Mouse (Mus musculus) spleen, adult 2 months (tissue): ENCODE measurements at regions not wholly inside any gene's neighbourhood (a gene's known extent, or its start where the extent isn't known, plus 50 kb on each side); places are given as distances from the start of the nearest gene placed in this dataset.

Experiments
- DNase-seq, 2 experiments: peaks; one replicate each; pipeline versions ENCODE4 v3.0.0 to v3.0.0-alpha.2; 2012 to 2021; ENCODE audit warnings: low spot score in 2 of 2, low read depth in 1 of 2
- H3K27ac ChIP-seq: fragments of 200-500 bp; 2 replicates; pipeline ENCODE4 v1.5.1; 2012; ENCODE audit warnings: low read length, inconsistent platforms; ENCODE audit not compliant: insufficient read depth
- H3K27me3 ChIP-seq: fragments of 200-500 bp; 2 replicates; pipeline ENCODE4 v1.6.1; 2012; ENCODE audit warnings: mild to moderate bottlenecking, moderate library complexity, low read length, inconsistent platforms; ENCODE audit not compliant: control insufficient read depth, insufficient read depth
- H3K36me3 ChIP-seq: fragments of 200-500 bp; 2 replicates; pipeline ENCODE4 v1.6.1; 2012; ENCODE audit warnings: mild to moderate bottlenecking, low read length, inconsistent platforms; ENCODE audit not compliant: control insufficient read depth, insufficient read depth
- H3K4me1 ChIP-seq: fragments of 200-500 bp; 2 replicates; pipeline ENCODE4 v1.6.1; 2011; ENCODE audit warnings: inconsistent platforms; ENCODE audit not compliant: control insufficient read depth, insufficient read depth, insufficient read length
- H3K4me3 ChIP-seq: fragments of 200-500 bp; 2 replicates; pipeline ENCODE4 v1.5.1; 2011; ENCODE audit warnings: mild to moderate bottlenecking, inconsistent platforms; ENCODE audit not compliant: insufficient read depth, insufficient read length; ENCODE audit errors: extremely low read depth
- CTCF ChIP-seq: fragments of 200-500 bp; IDR thresholded peaks from 2 replicates; pipeline ENCODE4 v1.5.1; 2011; ENCODE audit warnings: mild to moderate bottlenecking, inconsistent platforms; ENCODE audit not compliant: insufficient read depth, insufficient read length, insufficient replicate concordance; ENCODE audit errors: extremely low read depth
- POLR2A ChIP-seq: fragments of 200-500 bp; IDR thresholded peaks from 2 replicates; pipeline ENCODE4 v1.6.1; 2011; ENCODE audit warnings: low read depth, low read length, inconsistent platforms
- WGBS: fragments of 180-500 bp; shearing (Covaris S2); methylation state at CpG from one replicate; pipeline ENCODE4 v1.1.7; 2018; 5-methylcytosine and 5-hydroxymethylcytosine counted together

DNA sequence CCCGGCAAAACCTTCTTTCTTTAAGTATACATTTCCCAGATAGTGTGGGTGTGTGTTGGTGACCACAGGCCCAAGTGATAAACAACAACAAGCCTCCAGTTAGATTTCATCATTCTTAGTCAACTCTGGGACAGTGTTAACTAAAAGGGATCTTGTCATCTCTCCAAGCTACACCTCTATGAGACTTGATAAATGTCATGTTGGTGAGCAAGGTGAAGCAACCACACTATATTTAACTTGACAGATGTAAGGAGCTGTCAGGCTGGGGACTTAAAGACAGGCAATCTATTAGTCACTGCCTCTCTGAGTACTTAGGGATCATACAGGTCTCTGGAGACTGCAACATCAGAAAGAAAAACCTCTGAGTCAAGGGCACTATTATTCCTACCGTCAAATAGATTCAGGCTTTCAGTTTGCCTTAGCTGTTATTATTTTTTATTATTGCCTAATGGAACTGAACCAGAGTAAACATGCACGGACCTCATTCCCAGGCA lies 87.8 kb upstream of the Ank start:
- Histone ChIP-seq H3K27me3 (no peaks in the 10 kb centered on the region), H3K36me3 (no peaks in the 10 kb centered on the region), H3K4me1 (no peaks in the 10 kb centered on the region), H3K27ac (no peak overlapping the region), H3K4me3 (no peak overlapping the region)
- WGBS: 95% methylated on average over 3 of the region's 3 CpGs
- no peak for DNase-seq
- no peak for TF ChIP-seq POLR2A
- TF ChIP-seq CTCF: no peak

DNA sequence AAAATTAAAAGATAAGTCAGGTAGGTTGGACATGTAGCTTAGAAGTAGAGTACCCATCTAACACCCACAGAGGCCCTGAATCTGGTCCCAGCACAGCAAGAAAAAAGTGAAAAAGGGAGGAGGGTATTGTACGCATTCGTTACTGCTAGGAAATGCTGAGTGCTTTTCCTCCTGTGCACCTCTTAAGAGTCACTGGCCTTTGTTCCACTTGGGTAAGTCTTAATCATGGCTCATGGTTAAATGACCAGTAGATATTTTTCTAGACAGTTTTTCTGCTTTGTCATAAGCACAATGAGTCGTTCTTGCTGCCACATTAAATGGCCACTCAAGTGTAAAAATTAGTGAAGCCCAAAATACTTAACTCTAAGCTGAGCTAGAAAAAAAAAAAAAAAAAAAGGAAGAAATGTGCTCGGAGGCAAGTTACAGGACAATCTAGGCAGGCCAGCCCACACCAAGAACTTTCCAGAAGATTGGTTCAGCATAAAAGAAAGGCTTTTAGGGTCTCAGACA lies 86.0 kb upstream of the Ank start:
- TF ChIP-seq CTCF (no peak), POLR2A (no peak)
- Histone ChIP-seq H3K4me1 (no peaks in the 10 kb centered on the region), H3K4me3 (no peak overlapping the region), H3K36me3 (no peaks in the 10 kb centered on the region), H3K27ac (no peak overlapping the region), H3K27me3 (no peaks in the 10 kb centered on the region)
- 72% methylated on average over 4 of the region's 4 CpGs for WGBS
- DNase-seq: no peak

DNA sequence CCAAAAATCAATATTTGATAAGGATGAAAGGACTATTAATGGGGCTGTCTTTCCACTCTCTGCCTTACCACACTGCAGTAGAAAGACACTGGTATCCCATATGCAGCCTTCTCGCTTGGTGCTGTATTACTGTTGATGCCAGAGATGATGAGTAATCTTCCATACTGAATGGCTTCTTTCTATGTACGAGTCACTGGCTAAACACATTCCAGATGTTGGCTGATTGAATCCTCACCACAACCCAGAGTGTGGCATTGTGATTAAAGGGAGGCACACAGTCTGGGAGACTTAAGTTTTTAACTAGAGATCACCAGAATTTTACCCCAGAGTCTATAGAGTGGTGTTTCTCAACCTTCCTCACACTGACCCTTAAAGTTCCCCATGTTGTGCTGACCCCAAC lies 84.9 kb upstream of the Ank start:
- Histone ChIP-seq H3K27me3 (no peaks in the 10 kb centered on the region), H3K4me3 (no peak overlapping the region), H3K36me3 (no peaks in the 10 kb centered on the region), H3K4me1 (no peaks in the 10 kb centered on the region), H3K27ac (no peak overlapping the region)
- no peak for DNase-seq
- 83% methylated on average over 2 of the region's 2 CpGs for WGBS
- TF ChIP-seq POLR2A: no peak
- no peak for TF ChIP-seq CTCF

DNA sequence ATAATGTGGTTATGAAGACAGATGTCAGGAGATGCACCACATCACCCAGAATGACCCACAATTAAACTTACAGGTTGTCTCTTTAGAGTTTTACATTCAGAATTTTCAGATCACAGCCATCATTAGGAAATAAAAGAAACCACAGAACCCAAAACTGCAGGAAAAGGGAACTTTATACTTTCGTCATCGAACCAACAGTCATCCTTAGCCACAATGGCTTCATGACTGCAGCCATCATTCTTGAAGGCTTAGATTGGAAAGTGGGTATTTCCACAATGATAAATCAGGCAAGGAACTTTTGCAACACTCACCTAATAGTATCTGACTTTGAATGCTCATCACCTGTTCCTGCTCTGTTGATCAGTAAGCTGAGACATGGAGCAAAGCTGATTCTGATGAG lies 75.9 kb upstream of the Ank start:
- TF ChIP-seq POLR2A: no peak
- no peak for TF ChIP-seq CTCF
- no peaks in the 10 kb centered on the region for H3K36me3 ChIP-seq
- WGBS: 14% methylated on average over 2 of the region's 2 CpGs
- H3K27ac ChIP-seq: no peak overlapping the region
- H3K4me3 ChIP-seq: no peak overlapping the region
- H3K27me3 ChIP-seq: no peaks in the 10 kb centered on the region
- DNase-seq: no peak
- no peaks in the 10 kb centered on the region for H3K4me1 ChIP-seq

DNA sequence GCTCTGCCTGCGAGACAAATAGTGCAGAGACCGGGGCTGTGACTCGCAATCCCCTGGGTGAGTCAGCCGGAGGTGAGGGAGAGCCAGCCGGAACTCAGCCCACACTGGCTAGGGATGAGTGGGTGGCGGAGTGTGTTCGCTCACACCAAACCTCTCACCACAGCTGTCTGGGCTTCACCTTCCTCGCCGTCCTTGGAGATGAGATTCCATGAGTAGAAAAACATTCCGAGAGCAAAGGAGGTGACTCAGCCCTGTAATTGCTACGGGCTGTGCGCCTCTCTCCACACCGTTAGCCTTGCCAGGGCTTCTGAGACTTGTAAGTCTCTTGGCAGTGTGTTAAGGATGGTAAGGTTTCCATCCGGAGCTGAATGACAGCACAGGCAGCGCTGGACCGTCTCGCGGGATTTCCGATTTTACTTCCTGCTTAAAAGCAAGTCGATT lies 60.7 kb upstream of the Ank start:
- TF ChIP-seq POLR2A: no peak
- TF ChIP-seq CTCF: no peak
- no peaks in the 10 kb centered on the region for H3K36me3 ChIP-seq
- 88% methylated on average over 20 of the region's 20 CpGs for WGBS

DNA sequence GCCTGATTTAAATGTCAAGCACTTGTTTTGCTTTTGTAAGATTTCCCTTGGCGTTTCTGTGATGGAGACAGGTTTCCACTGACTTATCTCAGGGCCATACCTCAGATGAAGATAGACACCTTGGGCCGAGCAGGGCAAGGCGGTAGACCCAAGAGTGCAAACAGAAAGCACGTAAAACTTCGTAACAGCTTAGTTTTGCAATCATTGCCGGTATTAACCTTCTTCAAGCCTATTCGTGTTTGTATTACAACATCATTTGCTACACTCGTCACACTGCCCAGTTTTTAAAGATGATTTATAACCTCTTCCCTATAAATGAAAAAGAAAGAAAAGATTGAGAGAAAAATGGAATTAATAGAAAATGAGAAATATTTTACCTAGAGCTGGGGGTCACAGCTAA lies 56.6 kb upstream of the Ank start:
- H3K27me3 ChIP-seq: no peaks in the 10 kb centered on the region
- TF ChIP-seq CTCF (no peak), POLR2A (no peak)
- no peaks in the 10 kb centered on the region for H3K4me1 ChIP-seq
- no peaks in the 10 kb centered on the region for H3K36me3 ChIP-seq
- H3K4me3 ChIP-seq: no peak overlapping the region
- H3K27ac ChIP-seq: no peak overlapping the region
- whole genome bisulfite sequencing: 86% methylated on average over 8 of the region's 8 CpGs
- no peak for DNase-seq

More for the DNA sequence above, 60.7 kb upstream of the Ank start:
- no peak for DNase-seq
- Histone ChIP-seq H3K4me3 (no peak overlapping the region), H3K4me1 (no peaks in the 10 kb centered on the region), H3K27me3 (no peaks in the 10 kb centered on the region), H3K27ac (no peak overlapping the region)

DNA sequence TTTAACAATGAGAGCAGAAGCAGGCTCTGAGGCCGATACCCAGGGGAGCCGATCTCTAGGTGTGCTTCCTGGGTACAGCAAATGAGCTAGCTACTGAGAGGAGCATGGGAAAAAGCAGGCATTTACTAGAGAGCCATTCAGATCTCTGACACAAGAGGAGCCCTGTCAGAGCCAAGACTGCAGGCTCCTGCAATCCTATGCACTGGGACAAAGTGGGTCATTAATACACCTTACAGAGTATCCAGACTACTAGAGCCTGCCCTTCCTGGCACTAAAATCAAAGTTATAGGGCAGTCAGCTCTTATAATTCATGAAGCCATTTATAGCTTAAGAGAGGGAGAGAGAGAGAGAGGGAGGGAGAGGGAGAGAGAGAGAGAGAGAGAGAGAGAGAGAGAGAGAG lies 54.2 kb upstream of the Ank start:
- 91% methylated on average over 2 of the region's 2 CpGs for WGBS
- no peaks in the 10 kb centered on the region for H3K27me3 ChIP-seq
- H3K36me3 ChIP-seq: no peaks in the 10 kb centered on the region
- H3K4me3 ChIP-seq: no peak overlapping the region
- no peak for DNase-seq
- TF ChIP-seq CTCF (no peak), POLR2A (no peak)
- no peak overlapping the region for H3K27ac ChIP-seq
- H3K4me1 ChIP-seq: no peaks in the 10 kb centered on the region
